Mouse (Mus musculus) kidney, adult 8-10 months (tissue): Measurements from ENCODE around the gene Emc6.
A peak's percentile ranks its signal among the peaks of the same experiment; 100 is the strongest.

Experiments used
- DNase-seq, 2 experiments: peaks; one replicate each; pipeline ENCODE4 v3.0.0; 2022

Emc6 gene

GRCm38 (mm10) chr11:73176608-73177508, at the start of gene Emc6, which contains the start of gene Tax1bp3:
Gene Emc6 (minus strand): TSS chr11:73177037.
Gene Tax1bp3 (plus strand): TSS chr11:73177083.
- DNase-seq, result peak; percentile 95 to 97

GRCm38 (mm10) chr11:73225856-73226255, 49.0 kb upstream of the Emc6 start:
- DNase-seq, result no peak

GRCm38 (mm10) chr11:73223966-73224365, 47.1 kb upstream of the Emc6 start:
- DNase-seq, result peak; percentile 33 to 67

- no peak for DNase-seq
Observed at GRCm38 (mm10) chr11:73222846-73223245, 46.0 kb upstream of the Emc6 start.

- no peak for DNase-seq
Observed at GRCm38 (mm10) chr11:73220651-73221050, 43.8 kb upstream of the Emc6 start.

GRCm38 (mm10) chr11:73219671-73220070, 42.8 kb upstream of the Emc6 start:
- no peak for DNase-seq

GRCm38 (mm10) chr11:73213956-73214355, 37.1 kb upstream of the Emc6 start:
- no peak for DNase-seq

- DNase-seq, result no peak
Observed at GRCm38 (mm10) chr11:73207621-73208020, 30.8 kb upstream of the Emc6 start.

GRCm38 (mm10) chr11:73205194-73205593, 28.4 kb upstream of the Emc6 start:
- DNase-seq, result no peak

- DNase-seq, result no peak
Observed at GRCm38 (mm10) chr11:73203895-73204294, 27.1 kb upstream of the Emc6 start.

GRCm38 (mm10) chr11:73201597-73201996, 24.8 kb upstream of the Emc6 start:
- DNase-seq, result no peak

- peak; percentile 28 to 43 for DNase-seq
Observed at GRCm38 (mm10) chr11:73201021-73201420, 24.2 kb upstream of the Emc6 start.

- DNase-seq, result peak; percentile 43 to 48
Observed at GRCm38 (mm10) chr11:73199879-73200278, 23.0 kb upstream of the Emc6 start.

GRCm38 (mm10) chr11:73199230-73199712, 22.4 kb upstream of the Emc6 start, which contains the start of gene Shpk:
Gene Shpk (plus strand): TSS chr11:73199460.
- peak; percentile 95 to 97 for DNase-seq

- DNase-seq, result peak; percentile 90 to 92
Observed at GRCm38 (mm10) chr11:73198603-73199229, 21.9 kb upstream of the Emc6 start, which contains the start of gene Ctns. Gene Ctns (minus strand): TSS chr11:73199042.

- DNase-seq, result no peak
Observed at GRCm38 (mm10) chr11:73198190-73198589, 21.4 kb upstream of the Emc6 start.

GRCm38 (mm10) chr11:73194444-73194843, 17.6 kb upstream of the Emc6 start:
- no peak for DNase-seq

- no peak for DNase-seq
Observed at GRCm38 (mm10) chr11:73193047-73193446, 16.2 kb upstream of the Emc6 start.

- DNase-seq, result peak; percentile 31 to 64
Observed at GRCm38 (mm10) chr11:73187231-73187630, 10.4 kb upstream of the Emc6 start.

- no peak for DNase-seq
Observed at GRCm38 (mm10) chr11:73185872-73186615, 9.2 kb upstream of the Emc6 start.

GRCm38 (mm10) chr11:73177895-73178294, 1.1 kb upstream of the Emc6 start:
- no peak for DNase-seq

GRCm38 (mm10) chr11:73177509-73177875, 655 bp upstream of the Emc6 start:
- peak; percentile 75 to 80 for DNase-seq

- no peak for DNase-seq
Observed at GRCm38 (mm10) chr11:73176186-73176585, 651 bp downstream of the Emc6 start.
